Mouse (Mus musculus) embryonic facial prominence, embryonic 12.5 days (tissue): ENCODE results near the gene Sun2. TPM values are rescaled to one million over a fixed set of nuclear protein-coding genes. Genes with fewer than 3 reads are reported as not detected.
A peak's percentile ranks its signal among the peaks of the same experiment; 100 is the strongest.

Experiments
- ATAC-seq: fragments of 200-750 bp; cut with Nextera tagmentation; 2 replicates; pipeline ENCODE4 v1.8.0; 2017; ENCODE audit not compliant: insufficient number of reproducible peaks, insufficient read depth, low FRiP score, low TSS enrichment
- H3K27ac ChIP-seq: fragments of 300-500 bp; sonication (generic); 2 replicates; pipeline ENCODE4 v1.5.1; 2016; ENCODE audit warnings: mild to moderate bottlenecking
- H3K27me3 ChIP-seq: fragments of 300-500 bp; sonication (generic); 2 replicates; pipeline ENCODE4 v1.6.1; 2016; ENCODE audit warnings: mild to moderate bottlenecking, moderate library complexity
- H3K36me3 ChIP-seq: fragments of 300-500 bp; sonication (generic); 2 replicates; pipeline ENCODE4 v1.6.1; 2016; ENCODE audit warnings: mild to moderate bottlenecking
- H3K4me1 ChIP-seq: fragments of 300-500 bp; sonication (generic); 2 replicates; pipeline ENCODE4 v1.6.1; 2016
- H3K4me2 ChIP-seq: fragments of 300-500 bp; sonication (generic); replicated peaks from 2 replicates; pipeline ENCODE4 v1.6.1; 2016; ENCODE audit warnings: mild to moderate bottlenecking, moderate library complexity
- H3K4me3 ChIP-seq: fragments of 300-500 bp; sonication (generic); 2 replicates; pipeline ENCODE4 v1.5.1; 2016; ENCODE audit warnings: mild to moderate bottlenecking
- H3K9ac ChIP-seq: fragments of 300-500 bp; sonication (generic); 2 replicates; pipeline ENCODE4 v1.6.1; 2016; ENCODE audit warnings: mild to moderate bottlenecking, moderate library complexity
- H3K9me3 ChIP-seq: fragments of 300-500 bp; sonication (generic); 2 replicates; pipeline ENCODE4 v1.6.1; 2016; ENCODE audit warnings: mild to moderate bottlenecking, moderate library complexity
- whole genome bisulfite sequencing: fragments of 180-500 bp; shearing (Covaris S2); methylation state at CpG from one replicate; pipeline ENCODE4 v1.1.7; 2016; 5-methylcytosine and 5-hydroxymethylcytosine counted together
- polyA plus RNA-seq: library from polyadenylated mRNA; unstranded; fragments of >200 nt; fragmentation: Nextera tagmentation; extraction: Ambion mirVana; gene quantifications from 2 replicates; pipeline ENCODE4 v1.2.1, GENCODE M21; 2016

Gene Sun2
- polyA plus RNA-seq, 1 experiment from 2014 or later, result 6.2 TPM

DNA sequence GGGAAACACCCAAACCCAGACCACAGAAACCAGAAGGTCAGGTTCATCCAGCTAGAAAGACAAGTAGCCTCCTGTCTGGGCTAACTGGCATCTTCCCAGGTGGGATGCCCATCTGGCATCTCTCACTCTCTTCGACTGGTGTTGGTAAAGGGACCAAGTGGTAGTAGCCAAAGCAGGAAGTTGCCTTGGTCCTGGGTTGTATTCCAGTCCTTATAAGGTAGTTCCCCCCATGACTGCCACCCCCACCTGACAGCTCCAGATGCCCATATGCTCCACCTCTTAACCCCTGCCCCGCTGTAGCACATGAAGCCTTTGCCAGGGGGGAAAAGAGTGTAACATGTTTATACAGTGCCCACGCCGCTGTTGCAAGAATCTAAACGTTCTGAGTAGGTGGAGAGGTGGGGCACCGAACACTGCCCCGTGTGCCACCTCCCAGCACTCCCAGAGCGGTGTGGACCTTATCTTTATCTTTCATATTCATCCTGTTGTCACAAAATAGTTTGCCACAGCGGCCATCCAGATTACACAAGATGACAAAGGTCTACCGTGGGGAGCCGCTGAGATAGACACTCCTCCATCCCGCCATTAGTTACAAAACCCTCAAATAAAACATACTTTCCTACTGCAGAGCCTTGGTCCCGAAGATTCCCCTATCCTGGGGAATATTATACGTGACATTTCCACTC, 1.0 kb downstream of the Sun2 start:
- WGBS, result 32% methylated on average over 14 of the region's 14 CpGs
- ATAC-seq, result no peak
- peak overlapping the region; percentile 94 for H3K9ac ChIP-seq
- peak overlapping the region; percentile 85 for H3K4me2 ChIP-seq
- no peak overlapping the region for H3K27ac ChIP-seq
- peak overlapping the region; percentile 89 for H3K4me3 ChIP-seq
- peaks cover 17% of the 10 kb centered on the region; the same call in 1 of the 2 replicates for H3K4me1 ChIP-seq
- H3K36me3 ChIP-seq, result peaks cover 33% of the 10 kb centered on the region
- H3K27me3 ChIP-seq, result no peaks in the 10 kb centered on the region
- H3K9me3 ChIP-seq, result no peaks in the 10 kb centered on the region

GRCm38 (mm10) chr15:79740739-79741138, 1.6 kb downstream of the Sun2 start:
- 0 out of 2 replicates have a peak overlapping the region, but pooled peaks have one; percentile 94 for H3K9ac ChIP-seq
- 80% methylated on average over 3 of the region's 3 CpGs for WGBS

GRCm38 (mm10) chr15:79734311-79734710, 8.0 kb downstream of the Sun2 start:
- Histone ChIP-seq H3K4me3 (no peak overlapping the region), H3K27ac (no peak overlapping the region), H3K36me3 (peaks cover 90% of the 10 kb centered on the region), H3K9me3 (no peaks in the 10 kb centered on the region), H3K4me1 (0 out of 2 replicates have a peak, but pooled peaks cover 3% of the 10 kb centered on the region), H3K9ac (no peak overlapping the region), H3K4me2 (no peak overlapping the region), H3K27me3 (no peaks in the 10 kb centered on the region)
- no peak for ATAC-seq
- WGBS, result 86% methylated on average over 8 of the region's 8 CpGs

More at GRCm38 (mm10) chr15:79740739-79741138, 1.6 kb downstream of the Sun2 start:
- H3K27me3 ChIP-seq, result no peaks in the 10 kb centered on the region
- H3K9me3 ChIP-seq, result no peaks in the 10 kb centered on the region
- peaks cover 17% of the 10 kb centered on the region; the same call in 1 of the 2 replicates for H3K4me1 ChIP-seq
- H3K4me3 ChIP-seq, result no peak overlapping the region; the same call in 1 of the 2 replicates
- H3K27ac ChIP-seq, result no peak overlapping the region
- no peak for ATAC-seq
- H3K4me2 ChIP-seq, result peak overlapping the region; percentile 85
- H3K36me3 ChIP-seq, result peaks cover 37% of the 10 kb centered on the region

- H3K9me3 ChIP-seq, result no peaks in the 10 kb centered on the region
- peaks cover 90% of the 10 kb centered on the region for H3K36me3 ChIP-seq
- H3K4me2 ChIP-seq, result no peak overlapping the region
- H3K4me3 ChIP-seq, result no peak overlapping the region
- 77% methylated on average over 4 of the region's 4 CpGs for WGBS
- no peak for ATAC-seq
- H3K27me3 ChIP-seq, result no peaks in the 10 kb centered on the region
- no peak overlapping the region for H3K27ac ChIP-seq
- H3K4me1 ChIP-seq, result no peaks in the 10 kb centered on the region
- no peak overlapping the region for H3K9ac ChIP-seq
Measured at GRCm38 (mm10) chr15:79733640-79734039, 8.7 kb downstream of the Sun2 start.

DNA sequence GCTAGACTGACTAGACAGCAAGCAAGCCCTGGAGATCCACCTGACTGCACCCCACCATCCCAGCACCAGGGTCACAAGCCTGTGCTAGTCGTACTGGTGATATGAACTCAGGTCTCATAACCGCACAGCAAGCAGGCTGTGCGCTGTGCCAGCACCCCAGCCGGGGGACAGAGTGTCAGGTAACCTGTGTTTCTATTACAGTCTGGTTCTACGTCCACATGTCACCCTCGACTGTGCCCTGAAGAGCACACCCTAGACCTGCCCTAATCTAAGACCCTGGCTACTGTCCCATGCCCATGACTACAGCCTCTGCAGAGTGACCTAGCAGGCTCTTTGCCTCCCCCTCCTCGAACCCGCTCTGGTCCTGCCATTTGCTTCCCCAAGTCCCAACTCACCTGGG, 9.1 kb downstream of the Sun2 start:
- Histone ChIP-seq H3K4me3 (no peak overlapping the region), H3K36me3 (peaks cover 90% of the 10 kb centered on the region), H3K4me1 (no peaks in the 10 kb centered on the region), H3K4me2 (no peak overlapping the region), H3K9me3 (no peaks in the 10 kb centered on the region), H3K27ac (no peak overlapping the region), H3K9ac (no peak overlapping the region), H3K27me3 (no peaks in the 10 kb centered on the region)
- no peak for ATAC-seq
- WGBS, result 92% methylated on average over 8 of the region's 8 CpGs

- no peak for ATAC-seq
- Histone ChIP-seq H3K27ac (no peak overlapping the region), H3K4me1 (no peaks in the 10 kb centered on the region), H3K36me3 (peaks cover 90% of the 10 kb centered on the region), H3K4me3 (no peak overlapping the region), H3K9ac (no peak overlapping the region), H3K9me3 (no peaks in the 10 kb centered on the region), H3K27me3 (no peaks in the 10 kb centered on the region), H3K4me2 (no peak overlapping the region)
- 89% methylated on average over 7 of the region's 7 CpGs for WGBS
Measured at GRCm38 (mm10) chr15:79731554-79731953, 10.8 kb downstream of the Sun2 start.

DNA sequence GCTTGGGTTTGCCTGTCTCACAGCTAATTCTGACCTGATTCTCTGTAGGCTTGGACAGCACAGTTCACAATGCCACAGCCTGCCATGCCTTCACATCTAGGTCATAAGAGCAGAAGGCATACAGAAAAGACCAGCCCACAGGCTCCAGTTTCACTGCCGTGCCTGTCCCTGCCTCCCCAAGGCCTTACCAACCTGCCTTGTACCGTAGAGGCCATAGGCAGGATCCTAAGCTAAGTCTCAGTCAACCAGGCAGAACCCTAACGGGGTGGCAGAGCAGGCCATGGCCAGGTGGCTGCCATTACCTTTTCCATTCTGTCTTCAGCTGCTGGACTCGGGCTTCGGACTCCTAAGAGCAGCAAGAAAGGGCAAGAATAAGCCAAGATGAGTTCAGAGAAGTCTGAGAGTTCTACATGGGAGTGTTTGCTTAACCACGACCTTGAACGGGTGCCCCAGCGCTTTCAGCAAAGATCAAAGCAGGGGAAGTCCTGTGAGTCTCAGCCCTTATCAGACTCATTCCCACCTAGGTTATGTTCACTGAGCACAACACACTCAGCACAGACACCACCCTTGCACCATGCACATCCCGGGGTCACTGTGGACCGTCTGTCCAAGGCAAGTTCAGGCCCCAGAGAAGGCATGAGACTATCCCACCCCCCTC, 13.5 kb downstream of the Sun2 start:
- H3K36me3 ChIP-seq, result peaks cover 92% of the 10 kb centered on the region
- 87% methylated on average over 10 of the region's 10 CpGs for WGBS
- ATAC-seq, result no peak
- H3K27me3 ChIP-seq, result no peaks in the 10 kb centered on the region
- H3K27ac ChIP-seq, result no peak overlapping the region
- no peak overlapping the region for H3K4me3 ChIP-seq
- H3K9me3 ChIP-seq, result no peaks in the 10 kb centered on the region
- no peak overlapping the region for H3K4me2 ChIP-seq
- H3K9ac ChIP-seq, result no peak overlapping the region
- H3K4me1 ChIP-seq, result no peaks in the 10 kb centered on the region

DNA sequence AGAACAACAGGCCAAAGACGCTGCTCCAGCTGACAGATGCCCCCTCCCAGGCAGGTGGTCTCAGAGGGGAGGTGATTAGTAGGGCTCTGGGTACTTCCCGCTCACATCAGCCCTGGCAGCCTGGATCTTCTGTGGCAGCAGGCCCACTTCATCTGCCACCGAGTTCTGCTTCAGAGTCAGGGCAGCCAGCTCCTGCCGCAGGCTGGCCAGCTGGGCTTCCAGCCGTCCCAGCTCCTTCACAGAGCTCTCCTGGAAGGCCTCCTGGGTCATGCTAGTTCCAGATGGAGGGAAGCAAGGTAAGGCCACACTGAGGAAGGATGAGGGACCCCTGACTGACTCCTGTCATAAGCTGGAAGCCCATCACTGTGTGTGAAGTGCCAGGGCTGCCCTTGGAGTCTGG, 14.0 kb downstream of the Sun2 start:
- Histone ChIP-seq H3K36me3 (peaks cover 89% of the 10 kb centered on the region), H3K4me1 (no peaks in the 10 kb centered on the region), H3K4me2 (no peak overlapping the region), H3K9ac (no peak overlapping the region), H3K9me3 (no peaks in the 10 kb centered on the region), H3K27ac (no peak overlapping the region), H3K4me3 (no peak overlapping the region), H3K27me3 (no peaks in the 10 kb centered on the region)
- ATAC-seq, result no peak
- WGBS, result 72% methylated on average over 5 of the region's 5 CpGs

- H3K27me3 ChIP-seq, result no peaks in the 10 kb centered on the region
- peaks cover 84% of the 10 kb centered on the region for H3K36me3 ChIP-seq
- H3K9ac ChIP-seq, result no peak overlapping the region
- H3K27ac ChIP-seq, result no peak overlapping the region
- H3K9me3 ChIP-seq, result no peaks in the 10 kb centered on the region
- no peaks in the 10 kb centered on the region for H3K4me1 ChIP-seq
- 81% methylated on average over 6 of the region's 6 CpGs for WGBS
- H3K4me3 ChIP-seq, result no peak overlapping the region
- ATAC-seq, result no peak
- H3K4me2 ChIP-seq, result no peak overlapping the region
Measured at GRCm38 (mm10) chr15:79727840-79728239, 14.5 kb downstream of the Sun2 start.

GRCm38 (mm10) chr15:79725190-79725789, 17.0 kb downstream of the Sun2 start:
- H3K27ac ChIP-seq, result no peak overlapping the region
- H3K4me3 ChIP-seq, result no peak overlapping the region
- H3K36me3 ChIP-seq, result peaks cover 79% of the 10 kb centered on the region
- 88% methylated on average over 11 of the region's 11 CpGs for WGBS
- H3K4me1 ChIP-seq, result no peaks in the 10 kb centered on the region; the same call in 1 of the 2 replicates
- no peak overlapping the region for H3K9ac ChIP-seq
- no peaks in the 10 kb centered on the region for H3K9me3 ChIP-seq
- no peaks in the 10 kb centered on the region for H3K27me3 ChIP-seq
- no peak overlapping the region for H3K4me2 ChIP-seq
- no peak for ATAC-seq

DNA sequence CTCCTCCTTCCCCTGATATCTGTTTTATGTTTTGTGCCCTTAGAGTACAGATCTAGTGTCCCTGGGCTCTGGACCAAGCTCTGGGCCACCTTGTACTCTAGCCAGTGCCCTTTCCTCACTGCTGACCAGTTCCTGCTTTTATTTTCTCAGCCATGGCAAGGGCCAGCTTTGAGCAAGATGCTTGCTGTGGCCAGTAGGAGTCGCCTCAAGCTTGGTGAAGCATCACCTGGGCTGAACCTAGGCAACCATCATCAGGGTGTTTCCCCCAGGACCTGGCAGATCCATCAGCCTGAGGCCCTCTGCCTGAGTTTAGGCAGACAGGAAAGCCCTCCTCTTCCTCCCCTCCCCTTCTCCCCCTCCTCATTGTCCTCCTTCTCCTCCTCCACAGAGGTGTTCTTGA, 18.9 kb downstream of the Sun2 start:
- Histone ChIP-seq H3K4me1 (no peaks in the 10 kb centered on the region; the same call in 1 of the 2 replicates), H3K9ac (no peak overlapping the region), H3K4me2 (no peak overlapping the region), H3K9me3 (no peaks in the 10 kb centered on the region), H3K27ac (no peak overlapping the region), H3K4me3 (no peak overlapping the region), H3K27me3 (no peaks in the 10 kb centered on the region), H3K36me3 (peaks cover 80% of the 10 kb centered on the region)
- 31% methylated on average over 1 of the region's 1 CpGs for WGBS
- no peak for ATAC-seq

GRCm38 (mm10) chr15:79720796-79721195, 21.5 kb downstream of the Sun2 start:
- WGBS, result 80% methylated on average over 4 of the region's 4 CpGs
- Histone ChIP-seq H3K27ac (no peak overlapping the region; the same call in 1 of the 2 replicates), H3K4me3 (no peak overlapping the region), H3K9me3 (no peaks in the 10 kb centered on the region), H3K9ac (no peak overlapping the region), H3K27me3 (no peaks in the 10 kb centered on the region), H3K4me1 (no peaks in the 10 kb centered on the region; the same call in 1 of the 2 replicates), H3K4me2 (no peak overlapping the region), H3K36me3 (peaks cover 77% of the 10 kb centered on the region)
- no peak for ATAC-seq
